Mouse (Mus musculus): ENCODE results near the gene Dpp8. TPM values are rescaled to one million over a fixed set of nuclear protein-coding genes. Genes with fewer than 3 reads are reported as not detected.
"Not testable (repeated sequence)": the region's sequence is repeated elsewhere in the genome, so short reads cannot be mapped to it uniquely, and the experiment has no call there.

Gene Dpp8
- polyA plus RNA-seq (2021): 72.5 TPM

DNA sequence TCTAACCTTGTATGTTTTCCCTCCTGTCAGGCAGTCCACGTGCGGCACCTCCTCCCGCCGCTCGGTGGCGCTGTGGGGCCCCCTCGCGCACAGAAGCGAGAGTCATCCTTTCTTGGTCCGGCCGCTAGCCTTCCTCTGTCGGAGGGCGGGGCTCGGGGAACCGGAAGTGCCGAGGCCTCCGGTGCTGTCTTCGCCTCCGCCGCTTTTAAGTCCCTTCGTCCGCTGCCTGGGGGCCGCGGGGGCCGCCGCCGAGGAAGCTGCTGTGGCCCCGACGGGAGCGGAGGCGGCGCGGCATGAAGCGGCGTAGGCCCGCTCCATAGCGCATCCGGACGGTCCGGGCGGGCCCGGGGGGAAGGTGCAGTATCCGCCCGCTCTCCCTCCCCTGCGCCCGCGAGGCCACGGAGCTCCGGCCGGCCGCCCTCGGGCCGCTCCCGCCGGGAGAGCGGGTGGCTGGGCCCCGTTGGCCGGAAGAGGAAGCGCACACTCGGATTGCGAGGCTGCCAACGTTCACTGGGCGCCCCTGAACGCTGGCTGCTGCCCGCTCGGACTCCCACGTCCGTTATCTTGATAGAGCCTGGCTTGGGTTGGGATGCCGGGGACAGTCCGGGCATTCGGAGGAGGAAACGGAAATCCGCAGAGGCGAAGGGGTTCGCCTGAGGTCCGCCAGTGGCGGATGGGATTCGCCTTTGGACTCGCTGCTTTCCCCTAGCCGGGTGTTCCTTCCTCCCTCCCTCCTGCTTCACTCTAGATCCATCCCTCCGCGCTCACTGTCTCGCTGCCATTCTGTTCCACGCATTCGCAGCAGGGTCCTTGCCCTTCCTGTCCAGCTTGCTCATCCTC, at the start of gene Dpp8:
Gene Dpp8 (plus strand): TSS at position 146 of the 840 bp plus-strand sequence.
- TF ChIP-seq CTCF (IDR thresholded peaks at IDR 0.05): peak; percentile 100
- in situ Hi-C loops (cut with MboI; ENCODE audit: low pct_unique_long_range_greater_than_20kb): no loop called here
- no peaks in the 10 kb centered on the region for H3K27me3 ChIP-seq
- ATAC-seq (peak; percentile 88), DNase-seq (ENCODE audit: low read depth, low spot score) (no peak)
- ChIA-PET CTCF (interaction anchor here (0.6 to 4.9 kb wide), 6 partner anchors 12 to 825 kb away, joined by 3 to 21 read pairs (median 5); no protein-coding TSS in a partner anchor), POLR2A (interaction anchor here (0.6 to 0.9 kb wide), 4 partner anchors 11 to 69 kb away, joined by 3 to 7 read pairs (median 3); partner anchors contain the start of gene Hacd3)

DNA sequence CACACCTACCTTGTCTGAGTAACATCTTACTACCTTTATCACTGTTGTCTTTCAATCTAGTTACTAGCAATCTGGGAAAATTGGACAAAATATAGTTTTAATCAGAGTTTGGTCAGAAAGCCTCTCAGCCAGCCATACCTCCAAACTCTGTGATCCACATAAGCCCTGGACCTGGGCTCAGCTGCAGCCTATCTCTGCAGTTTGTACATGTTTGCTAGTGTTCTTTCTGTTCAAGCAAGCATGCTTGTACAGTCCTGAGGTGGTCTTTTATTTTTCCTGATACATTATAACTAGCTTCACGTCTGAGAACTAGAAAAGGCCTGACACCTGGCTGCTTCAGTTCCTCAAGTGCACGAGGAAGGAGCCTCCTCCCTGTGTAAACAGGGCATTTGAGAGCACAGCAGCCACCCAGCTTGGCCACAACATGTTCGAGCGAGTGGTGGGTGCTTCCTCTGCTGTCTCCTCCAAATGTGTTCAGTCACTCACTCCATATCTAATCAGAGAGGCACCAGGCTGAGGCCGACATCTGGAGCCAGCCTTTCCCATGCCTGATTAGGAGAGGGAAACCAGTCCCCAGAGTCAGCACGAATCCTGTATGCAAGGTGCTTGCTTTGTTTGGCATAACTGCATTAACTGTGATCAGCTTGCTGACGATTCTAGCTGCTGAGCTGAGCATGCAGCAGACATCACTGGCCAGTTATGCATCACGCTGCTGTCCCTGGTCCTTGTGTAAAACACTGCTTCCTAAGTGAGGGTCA, 47.0 kb upstream of the Dpp8 start:
- no peak for ATAC-seq
- POLR2A ChIA-PET: no interaction called here
- no peaks in the 10 kb centered on the region for H3K27me3 ChIP-seq
- DNase-seq (ENCODE audit: low read depth, low spot score): no peak
- in situ Hi-C loops (cut with MboI; ENCODE audit: low pct_unique_long_range_greater_than_20kb): no loop called here
- CTCF ChIA-PET: no interaction called here
- TF ChIP-seq CTCF (IDR thresholded peaks at IDR 0.05): no peak

DNA sequence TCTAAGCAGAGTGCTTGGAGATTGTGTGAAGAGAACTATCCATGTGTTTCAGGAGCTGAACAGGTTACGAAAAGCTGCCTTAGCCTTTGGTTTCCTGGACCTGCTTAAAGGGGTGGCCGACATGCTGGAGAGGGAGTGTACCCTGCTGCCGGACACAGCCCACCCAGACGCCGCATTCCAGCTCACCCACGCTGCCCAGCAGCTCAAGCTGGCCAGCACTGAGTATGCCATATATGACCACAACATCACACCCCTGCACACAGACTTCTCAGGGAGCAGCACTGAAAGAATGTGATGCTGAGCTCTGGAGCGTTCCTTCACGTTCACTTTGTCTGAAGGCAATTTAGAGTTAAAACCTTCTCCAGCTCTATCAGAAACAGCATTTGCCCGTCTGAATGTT, 46.4 kb upstream of the Dpp8 start:
- DNase-seq (ENCODE audit: low read depth, low spot score): no peak
- ChIA-PET CTCF (no interaction called here), POLR2A (no interaction called here)
- no peaks in the 10 kb centered on the region for H3K27me3 ChIP-seq
- no peak for TF ChIP-seq CTCF (IDR thresholded peaks at IDR 0.05)
- no peak for ATAC-seq
- in situ Hi-C loops (cut with MboI; ENCODE audit: low pct_unique_long_range_greater_than_20kb): no loop called here

DNA sequence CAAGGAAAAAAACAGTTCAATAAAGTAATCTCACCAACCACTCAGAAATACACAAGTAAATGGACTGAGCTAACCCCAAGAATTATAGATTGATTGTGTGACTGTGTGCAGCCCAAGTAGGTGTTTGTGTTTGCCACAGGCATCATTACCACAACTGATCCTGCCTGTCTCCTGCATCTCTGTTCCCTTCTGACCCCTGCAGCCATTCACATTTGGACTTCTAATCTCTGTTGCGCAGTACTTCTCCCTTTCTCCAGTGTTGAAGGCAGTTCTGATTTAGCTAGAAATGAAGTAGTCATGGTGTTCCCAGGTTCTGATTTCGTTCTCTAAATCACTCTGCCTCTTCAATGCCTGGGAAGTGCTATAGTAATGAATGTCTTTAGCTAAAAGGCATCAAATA, 44.6 kb upstream of the Dpp8 start:
- ChIA-PET CTCF (interaction anchor here (1.7 to 2.7 kb wide), 2 partner anchors 12 to 14 kb away, joined by 3 to 8 read pairs; no protein-coding TSS in a partner anchor), POLR2A (no interaction called here)
- DNase-seq (ENCODE audit: low read depth, low spot score) (no peak), ATAC-seq (no peak)
- no peaks in the 10 kb centered on the region for H3K27me3 ChIP-seq
- in situ Hi-C loops (cut with MboI; ENCODE audit: low pct_unique_long_range_greater_than_20kb): no loop called here
- TF ChIP-seq CTCF (IDR thresholded peaks at IDR 0.05): no peak

DNA sequence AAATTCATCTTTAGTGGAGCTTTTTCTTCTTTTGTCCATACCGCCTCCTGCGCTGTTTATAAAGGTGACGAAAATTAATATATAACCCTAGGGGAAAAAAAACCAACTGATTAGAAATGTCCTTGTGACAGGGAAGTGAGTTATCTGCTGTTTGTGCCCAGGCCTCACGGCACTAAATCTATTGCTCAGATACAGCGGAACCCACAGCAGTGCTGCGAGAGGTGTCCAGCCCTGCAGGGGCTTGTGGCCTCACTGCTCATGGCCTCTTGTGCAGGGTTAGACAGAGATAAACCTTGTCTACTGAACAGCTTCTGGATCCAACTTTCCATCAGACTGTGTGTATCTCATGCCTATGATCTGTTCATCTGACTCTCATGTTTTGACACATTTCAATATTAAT, 43.8 kb upstream of the Dpp8 start:
- in situ Hi-C loops (cut with MboI; ENCODE audit: low pct_unique_long_range_greater_than_20kb): no loop called here

DNA sequence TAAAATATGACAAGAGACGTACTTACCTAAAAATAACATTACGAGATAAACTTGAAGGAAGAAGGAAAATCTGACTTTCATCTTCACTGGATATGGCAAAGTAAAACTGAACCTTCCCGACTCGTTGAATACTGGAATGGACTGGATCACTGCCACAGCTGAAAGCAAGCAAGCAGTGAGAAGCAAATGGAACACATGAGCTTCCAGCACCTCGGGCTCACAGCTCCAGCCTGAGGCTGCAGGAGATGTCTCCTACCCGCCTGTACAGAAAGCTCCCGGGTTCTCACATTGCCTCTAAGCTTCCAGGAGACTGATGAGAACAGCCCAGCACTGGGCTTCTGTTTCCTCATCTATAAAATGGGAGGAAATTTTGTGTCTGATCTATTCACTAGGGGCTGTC, 41.9 kb upstream of the Dpp8 start:
- DNase-seq (ENCODE audit: low read depth, low spot score) (no peak), ATAC-seq (no peak)
- no peak for TF ChIP-seq CTCF (IDR thresholded peaks at IDR 0.05)
- in situ Hi-C loops (cut with MboI; ENCODE audit: low pct_unique_long_range_greater_than_20kb): no loop called here
- ChIA-PET POLR2A (no interaction called here), CTCF (interaction anchor here (3.2 kb wide), 1 partner anchor 10 kb away, joined by 9 read pairs; no protein-coding TSS in a partner anchor)
- no peaks in the 10 kb centered on the region for H3K27me3 ChIP-seq

More for the DNA sequence above, 43.8 kb upstream of the Dpp8 start:
- TF ChIP-seq CTCF (IDR thresholded peaks at IDR 0.05): no peak
- CTCF ChIA-PET: interaction anchor here (2.7 to 3.2 kb wide), 2 partner anchors 8 to 12 kb away, joined by 8 to 9 read pairs; no protein-coding TSS in a partner anchor
- POLR2A ChIA-PET: no interaction called here
- no peak for ATAC-seq
- H3K27me3 ChIP-seq: no peaks in the 10 kb centered on the region
- no peak for DNase-seq (ENCODE audit: low read depth, low spot score)

DNA sequence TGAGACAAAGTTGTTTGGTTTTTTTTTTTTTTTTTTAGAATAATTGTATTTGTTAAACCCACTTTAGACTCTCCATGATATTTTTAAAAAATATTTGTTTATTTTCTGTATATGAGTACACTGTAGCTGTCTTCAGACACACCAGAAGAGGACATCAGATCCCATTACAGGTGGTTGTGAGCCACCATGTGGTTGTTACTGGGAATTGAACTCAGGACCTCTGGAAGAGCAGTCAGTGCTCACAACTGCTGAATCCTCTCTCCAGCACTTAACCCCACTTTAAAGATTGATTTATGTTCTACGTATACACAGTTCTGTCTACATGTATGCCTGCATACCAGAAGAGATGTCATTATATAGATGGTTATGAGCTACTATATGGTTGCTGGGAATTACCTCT, 36.8 kb upstream of the Dpp8 start:
- ATAC-seq; in situ Hi-C loops (cut with MboI; ENCODE audit: low pct_unique_long_range_greater_than_20kb); H3K27me3 ChIP-seq; DNase-seq (ENCODE audit: low read depth, low spot score): not testable (repeated sequence)
- CTCF ChIA-PET: interaction anchor here (1.6 to 2.8 kb wide), 2 partner anchors 10 to 16 kb away, joined by 4 to 10 read pairs; no protein-coding TSS in a partner anchor
- POLR2A ChIA-PET: interaction anchor here (1.7 kb wide), 1 partner anchor 21 kb away, joined by 6 read pairs; no protein-coding TSS in a partner anchor

DNA sequence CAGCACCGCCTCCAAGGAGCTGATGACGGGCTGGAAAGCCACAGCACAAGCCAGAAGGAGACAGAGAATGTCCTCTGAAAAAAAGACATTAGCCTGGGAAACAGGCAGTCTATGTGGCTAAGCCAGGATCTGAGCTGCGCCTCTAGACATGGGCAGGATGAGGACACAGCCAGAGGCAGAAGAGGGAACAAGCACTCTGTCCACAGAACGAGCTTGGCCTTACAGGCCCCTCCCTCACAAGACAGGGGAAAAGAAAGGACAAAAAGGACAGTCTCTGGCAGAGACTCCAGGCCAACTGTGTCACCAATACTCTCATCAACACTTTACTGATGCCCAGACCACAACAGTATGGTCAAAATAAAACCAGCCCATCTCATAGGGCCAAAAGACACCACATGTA, 30.7 kb upstream of the Dpp8 start:
- ChIA-PET CTCF (interaction anchor here (0.8 kb wide), 1 partner anchor 14 kb away, joined by 3 read pairs; no protein-coding TSS in a partner anchor), POLR2A (interaction anchor here (0.6 kb wide), 1 partner anchor 9 kb away, joined by 3 read pairs; no protein-coding TSS in a partner anchor)
- DNase-seq (ENCODE audit: low read depth, low spot score): no peak
- TF ChIP-seq CTCF (IDR thresholded peaks at IDR 0.05): no peak
- H3K27me3 ChIP-seq: no peaks in the 10 kb centered on the region
- in situ Hi-C loops (cut with MboI; ENCODE audit: low pct_unique_long_range_greater_than_20kb): no loop called here
- no peak for ATAC-seq

DNA sequence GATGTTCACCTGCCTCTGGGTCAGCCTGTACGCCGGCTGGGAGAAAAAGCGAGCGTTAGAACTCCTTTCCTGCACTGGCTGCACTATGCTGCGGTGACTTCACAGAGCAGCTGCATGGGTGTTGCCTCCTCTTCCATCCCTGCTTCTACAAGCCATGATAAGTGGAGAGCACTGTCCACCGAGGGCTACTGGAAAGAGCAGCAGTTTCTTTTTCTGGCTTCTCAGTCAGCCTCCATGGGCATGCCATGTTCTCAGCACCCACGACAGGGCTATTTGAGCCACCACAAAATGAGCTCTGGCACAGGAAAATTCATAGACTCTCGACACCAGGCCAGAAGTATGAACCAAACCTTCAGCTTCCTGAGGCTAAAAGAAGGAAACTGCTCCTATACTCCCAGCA, 26.5 kb upstream of the Dpp8 start:
- in situ Hi-C loops (cut with MboI; ENCODE audit: low pct_unique_long_range_greater_than_20kb): no loop called here
- DNase-seq (ENCODE audit: low read depth, low spot score) (no peak), ATAC-seq (no peak)
- CTCF ChIA-PET: interaction anchor here (2.5 kb wide), 1 partner anchor 10 kb away, joined by 10 read pairs; no protein-coding TSS in a partner anchor
- TF ChIP-seq CTCF (IDR thresholded peaks at IDR 0.05): no peak
- POLR2A ChIA-PET: no interaction called here
- H3K27me3 ChIP-seq: no peaks in the 10 kb centered on the region

DNA sequence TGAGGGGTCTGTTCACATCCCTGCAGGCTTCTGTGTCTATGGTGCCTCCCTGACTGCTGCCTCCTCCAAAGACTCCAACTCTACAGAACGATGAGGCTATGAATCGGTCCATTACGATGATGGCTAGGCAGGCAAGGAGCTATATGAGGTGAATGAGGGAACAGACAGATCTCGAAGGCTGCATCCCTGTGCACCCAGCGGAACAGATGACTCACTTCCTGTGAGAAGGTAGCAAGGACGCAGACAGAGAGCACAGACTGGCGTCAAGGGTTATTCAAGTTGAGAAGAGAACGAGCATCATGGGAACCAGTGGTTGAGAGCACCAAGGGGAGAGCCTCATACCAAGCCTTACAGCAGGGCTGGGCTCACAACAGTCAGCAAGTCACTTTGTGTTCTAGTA, 21.6 kb upstream of the Dpp8 start:
- in situ Hi-C loops (cut with MboI; ENCODE audit: low pct_unique_long_range_greater_than_20kb): no loop called here
- POLR2A ChIA-PET: no interaction called here
- CTCF ChIA-PET: interaction anchor here (1.1 to 4.1 kb wide), 3 partner anchors 11 to 37 kb away, joined by 3 to 21 read pairs (median 13); partner anchors contain the start of genes Dpp8 and Hacd3

More for the DNA sequence above, 21.6 kb upstream of the Dpp8 start:
- peak; percentile 87 for ATAC-seq
- H3K27me3 ChIP-seq: no peaks in the 10 kb centered on the region
- no peak for DNase-seq (ENCODE audit: low read depth, low spot score)
- no peak for TF ChIP-seq CTCF (IDR thresholded peaks at IDR 0.05)

Measured in Patski (cell line).